Mouse (Mus musculus): Measurements from ENCODE around the gene Arl2.
"Not testable (repeated sequence)": the region's sequence is repeated elsewhere in the genome, so short reads cannot be mapped to it uniquely, and the experiment has no call there.

The Arl2 gene

DNA sequence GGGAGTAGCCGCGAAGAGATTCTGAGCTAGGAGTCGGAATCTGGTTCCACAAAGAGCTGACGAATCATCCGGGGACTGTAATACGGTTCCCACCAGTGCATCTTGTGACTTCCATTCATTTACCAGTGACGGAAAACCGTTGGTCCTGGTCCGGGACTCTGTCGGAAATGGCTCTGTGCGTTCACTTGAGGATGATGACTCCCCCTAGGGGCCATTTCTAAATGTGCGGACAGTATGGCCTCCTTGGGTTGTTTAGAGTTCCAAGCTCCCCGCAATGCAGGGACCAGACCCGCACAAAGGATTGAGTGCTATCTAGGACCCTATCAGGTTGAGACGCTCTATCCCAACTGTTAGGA lies at the start of gene Arl2:
Gene Arl2, minus strand, starts transcription at position 155 of the 356 bp plus-strand sequence.
- peak; percentile 67 for DNase-seq (ENCODE audit: low spot score)

DNA sequence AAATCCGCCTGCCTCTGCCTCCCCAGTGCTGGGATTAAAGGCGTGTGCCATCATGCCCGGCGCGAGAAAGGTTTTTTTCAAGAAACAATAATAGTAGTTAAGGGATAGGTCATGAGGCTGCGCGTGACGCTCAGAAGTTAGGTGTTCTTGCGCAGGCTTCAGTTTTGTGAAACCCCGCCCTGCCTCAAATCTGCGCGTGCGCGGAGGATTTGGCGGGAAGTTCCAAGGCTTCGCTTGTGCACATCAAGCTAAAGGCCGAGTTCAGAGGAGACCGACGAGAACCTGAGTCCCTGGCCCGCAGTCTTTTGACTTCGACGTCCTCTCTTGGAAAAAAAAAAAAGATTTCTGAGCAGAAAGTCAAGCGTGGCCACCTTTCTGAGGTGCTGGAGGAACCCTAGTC lies 42.8 kb upstream of the Arl2 start, which contains the start of gene Majin:
Gene Majin, plus strand, starts transcription at position 258 of the 400 bp plus-strand sequence.
- DNase-seq (ENCODE audit: low spot score), result no peak

DNA sequence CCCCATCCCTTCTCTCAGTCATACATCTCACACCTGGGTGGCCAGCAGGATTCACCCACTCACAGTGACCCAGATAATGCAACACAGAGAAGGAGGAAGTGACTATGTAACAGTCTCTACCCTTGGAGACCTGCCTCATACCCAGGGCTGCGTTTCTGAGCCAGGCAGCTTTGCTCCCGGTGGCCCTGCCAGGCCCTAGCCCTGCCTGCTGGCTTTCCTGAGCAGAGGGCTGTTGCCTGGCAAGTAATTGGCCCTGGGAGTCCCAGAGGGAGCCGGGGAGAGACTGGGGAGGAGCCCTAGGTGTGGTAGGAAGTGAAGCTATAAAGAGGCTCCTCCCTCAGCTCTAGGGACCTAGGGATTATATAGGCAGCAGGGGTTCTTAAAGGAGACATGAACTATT lies 41.2 kb upstream of the Arl2 start:
- no peak for DNase-seq (ENCODE audit: low spot score)

DNA sequence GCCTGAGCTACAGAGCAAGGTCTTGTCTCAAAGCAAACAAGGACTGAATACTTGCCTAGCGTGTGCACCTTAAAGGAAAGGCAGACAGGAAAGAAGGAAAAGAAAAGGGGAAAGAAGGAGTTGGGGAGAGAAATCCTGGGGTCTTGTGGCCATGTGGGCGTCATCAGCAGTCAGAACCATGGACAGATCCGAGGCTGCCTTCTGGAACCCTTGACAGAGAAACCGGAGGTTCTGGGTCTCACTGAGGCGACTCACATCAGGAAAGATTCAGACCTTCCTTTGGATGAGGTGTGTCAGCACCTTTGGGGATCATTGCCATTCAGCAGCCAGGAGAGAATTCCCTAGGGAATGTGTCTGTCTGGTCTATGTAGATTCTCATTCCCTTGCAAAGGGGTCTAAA lies 40.3 kb upstream of the Arl2 start:
- DNase-seq (ENCODE audit: low spot score), result no peak

DNA sequence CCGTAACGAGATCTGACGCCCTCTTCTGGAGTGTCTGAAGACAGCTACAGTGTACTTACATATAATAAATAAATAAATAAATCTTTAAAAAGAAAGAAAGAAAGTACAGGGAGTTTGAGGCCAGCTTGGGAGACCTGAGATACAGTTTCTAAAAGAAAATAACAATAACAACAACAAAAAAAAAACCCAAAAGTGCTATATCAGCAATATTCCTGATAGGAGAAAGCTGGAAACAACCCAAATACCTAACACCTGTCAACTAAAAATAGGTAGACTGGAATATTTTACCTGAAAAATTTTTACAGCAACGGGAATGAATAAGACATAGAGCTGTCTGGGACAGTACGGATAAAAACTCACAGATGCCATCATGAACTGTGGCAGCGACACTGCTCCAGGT lies 37.4 kb upstream of the Arl2 start:
- no peak for DNase-seq (ENCODE audit: low spot score)

DNA sequence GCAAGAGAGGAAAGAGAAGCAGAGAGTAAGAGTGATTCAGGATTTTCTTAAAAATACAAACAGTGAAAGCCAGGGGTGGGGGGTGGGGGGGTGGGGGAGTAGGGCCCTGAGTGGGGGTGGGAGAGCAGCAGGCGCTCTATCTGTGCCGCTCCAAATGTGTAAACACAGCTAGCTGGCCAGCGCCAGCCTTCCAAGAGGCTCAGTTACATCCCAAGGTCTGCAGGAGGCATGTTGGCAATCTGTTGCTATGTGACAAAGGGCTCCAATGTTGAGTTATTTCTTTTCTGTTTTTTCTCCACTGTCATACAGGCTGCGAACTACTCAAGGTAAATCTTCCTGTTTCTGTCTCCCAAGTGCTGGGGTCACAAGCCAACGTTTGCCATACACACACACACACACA lies 33.4 kb upstream of the Arl2 start:
- DNase-seq (ENCODE audit: low spot score), result no peak

DNA sequence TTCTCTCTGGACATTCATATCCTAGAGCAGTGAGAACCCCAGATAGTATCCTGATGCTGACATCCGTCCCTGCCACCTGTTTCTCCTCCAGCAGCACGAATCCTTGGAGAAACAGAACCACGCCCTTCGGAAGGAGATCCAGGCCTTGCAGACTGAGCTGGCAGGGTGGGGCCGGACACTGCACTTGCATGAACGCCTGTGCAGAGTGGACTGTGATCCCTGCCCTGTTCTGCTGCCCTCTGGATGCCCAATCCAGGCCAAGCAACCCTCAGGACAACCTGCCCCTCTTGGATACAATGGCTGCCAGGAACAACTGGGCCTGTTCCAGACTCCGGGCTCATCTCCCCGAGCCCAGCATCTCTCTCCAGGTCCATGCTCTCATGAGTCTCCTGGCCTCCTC lies 29.9 kb upstream of the Arl2 start:
- DNase-seq (ENCODE audit: low spot score), result no peak

DNA sequence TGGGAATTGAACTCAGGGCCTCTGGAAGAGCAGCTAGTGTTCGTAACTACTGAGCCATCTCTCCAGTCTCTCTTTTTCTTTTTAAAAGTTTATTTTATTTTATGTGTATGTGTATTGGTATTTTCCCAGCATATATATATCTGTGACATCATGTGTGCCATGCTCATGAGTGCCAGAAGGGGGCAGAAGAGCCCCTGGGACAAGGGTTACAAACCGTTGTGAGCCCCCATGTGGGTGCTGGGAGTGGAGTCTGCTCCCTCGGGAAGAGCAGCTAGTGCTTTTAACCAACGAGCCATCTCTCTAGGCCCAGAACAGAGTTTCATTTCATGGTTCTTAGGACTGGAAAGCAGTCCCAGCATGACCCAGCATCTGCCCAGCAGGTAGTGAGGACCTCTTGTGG lies 25.4 kb upstream of the Arl2 start:
- no peak for DNase-seq (ENCODE audit: low spot score)

DNA sequence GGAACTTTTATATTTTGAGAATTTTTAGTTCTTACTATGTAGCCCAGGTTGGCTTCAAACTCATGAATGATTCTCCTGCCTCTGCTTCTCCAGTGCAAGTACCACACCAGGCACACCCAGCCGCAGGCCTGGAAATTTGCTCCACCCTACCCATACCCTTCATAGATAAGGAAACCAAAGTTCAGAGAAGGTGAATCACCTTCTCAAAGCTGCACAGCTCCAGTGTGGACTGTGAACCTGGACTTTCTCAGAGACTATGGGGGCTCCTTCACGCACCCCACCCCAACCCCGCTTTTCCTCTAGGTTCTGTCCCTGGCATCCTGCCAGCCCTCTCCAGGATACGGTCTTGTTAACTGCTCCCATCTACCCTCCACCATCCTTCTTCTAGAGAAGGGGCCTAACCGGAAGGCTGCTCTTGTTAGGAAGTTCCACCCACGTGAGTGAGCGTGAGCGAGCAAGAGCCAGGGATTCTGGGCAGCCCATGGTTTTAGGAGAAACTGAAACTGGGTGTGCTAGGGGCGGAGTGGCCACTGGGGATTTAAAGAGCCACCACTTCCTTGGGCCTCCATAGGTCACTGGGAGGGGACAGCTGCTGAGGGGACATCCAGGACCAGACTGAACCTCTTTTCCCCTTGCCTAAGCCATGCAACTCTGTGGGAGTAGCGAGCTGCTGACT lies 22.7 kb upstream of the Arl2 start:
- no peak for DNase-seq (ENCODE audit: low spot score)

DNA sequence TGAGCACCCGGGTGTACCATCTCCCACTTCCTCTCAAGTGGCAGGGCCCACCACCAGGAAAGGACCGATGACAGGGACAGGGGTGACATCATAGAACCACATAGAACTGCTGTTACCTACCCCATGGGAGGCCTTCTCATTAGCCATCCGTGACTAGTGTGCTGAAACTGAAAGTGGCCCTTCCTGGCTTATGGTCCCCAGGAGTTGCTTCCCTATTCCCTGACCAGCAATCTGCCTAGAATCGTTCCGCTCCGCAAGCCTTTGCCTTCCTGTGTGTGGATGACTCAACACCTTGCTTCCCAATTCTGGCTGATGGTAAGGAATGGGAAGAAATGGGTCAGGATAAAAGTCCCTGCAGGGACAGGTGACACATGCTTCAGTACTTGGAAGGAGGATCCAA lies 15.9 kb upstream of the Arl2 start:
- no peak for DNase-seq (ENCODE audit: low spot score)

DNA sequence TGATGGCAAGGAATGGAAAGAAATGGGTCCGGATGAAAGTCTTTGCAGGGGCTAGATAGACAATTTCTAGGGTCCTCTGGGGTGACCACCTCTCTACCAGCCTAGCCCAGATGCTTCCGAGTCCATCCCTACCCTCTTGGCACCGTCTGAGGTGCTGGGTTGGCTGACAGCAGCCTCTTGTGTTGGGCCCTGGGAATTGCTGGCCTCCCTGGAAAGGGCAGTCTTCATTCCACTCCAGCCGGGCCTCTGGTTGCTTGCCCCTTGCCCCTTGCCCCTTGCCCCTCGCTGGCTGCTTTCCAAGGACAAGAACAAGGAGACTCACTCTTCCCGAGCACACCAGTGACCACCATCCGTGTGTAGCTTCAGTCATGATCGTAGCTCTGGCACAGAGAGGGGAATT lies 15.0 kb upstream of the Arl2 start:
- no peak for DNase-seq (ENCODE audit: low spot score)

DNA sequence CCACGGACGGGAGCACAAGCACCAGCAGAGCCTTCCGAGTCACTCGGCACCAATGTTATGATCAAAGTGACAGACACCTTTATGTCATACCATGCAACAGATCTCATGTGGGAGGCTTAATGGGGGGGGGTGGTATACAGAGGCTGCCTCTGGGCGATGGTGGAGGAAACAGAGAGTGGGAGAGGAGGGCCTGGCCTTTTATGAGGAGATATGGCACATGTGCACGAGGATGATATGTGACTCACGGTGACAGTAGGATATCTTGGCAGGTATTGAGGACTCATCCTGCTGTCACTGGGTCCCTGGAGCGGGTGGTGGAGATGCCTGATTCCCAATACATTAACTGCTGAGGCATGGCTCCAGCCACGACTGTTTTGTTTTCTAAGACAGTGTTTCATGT lies 13.8 kb upstream of the Arl2 start:
- DNase-seq (ENCODE audit: low spot score), result no peak

DNA sequence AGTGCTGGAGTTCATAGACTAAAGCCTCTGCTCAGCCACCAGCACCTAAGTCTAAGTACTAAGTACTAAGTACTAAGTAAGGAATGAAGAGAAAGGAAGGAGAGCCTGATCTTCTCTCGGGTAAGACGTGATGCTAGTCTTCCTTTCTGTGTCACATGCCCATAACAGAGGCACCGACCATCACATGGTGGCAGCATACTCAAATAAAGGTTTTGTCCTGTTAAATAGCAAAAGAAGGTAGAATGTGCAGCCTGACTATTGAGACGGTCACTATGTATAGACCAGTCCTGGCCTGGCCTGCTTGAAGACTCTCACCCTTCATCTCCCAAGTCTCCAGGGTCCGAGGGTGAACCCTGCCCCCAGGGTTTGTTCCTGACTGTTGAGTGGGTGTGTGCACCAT lies 3.5 kb upstream of the Arl2 start:
- no peak for DNase-seq (ENCODE audit: low spot score)

DNA sequence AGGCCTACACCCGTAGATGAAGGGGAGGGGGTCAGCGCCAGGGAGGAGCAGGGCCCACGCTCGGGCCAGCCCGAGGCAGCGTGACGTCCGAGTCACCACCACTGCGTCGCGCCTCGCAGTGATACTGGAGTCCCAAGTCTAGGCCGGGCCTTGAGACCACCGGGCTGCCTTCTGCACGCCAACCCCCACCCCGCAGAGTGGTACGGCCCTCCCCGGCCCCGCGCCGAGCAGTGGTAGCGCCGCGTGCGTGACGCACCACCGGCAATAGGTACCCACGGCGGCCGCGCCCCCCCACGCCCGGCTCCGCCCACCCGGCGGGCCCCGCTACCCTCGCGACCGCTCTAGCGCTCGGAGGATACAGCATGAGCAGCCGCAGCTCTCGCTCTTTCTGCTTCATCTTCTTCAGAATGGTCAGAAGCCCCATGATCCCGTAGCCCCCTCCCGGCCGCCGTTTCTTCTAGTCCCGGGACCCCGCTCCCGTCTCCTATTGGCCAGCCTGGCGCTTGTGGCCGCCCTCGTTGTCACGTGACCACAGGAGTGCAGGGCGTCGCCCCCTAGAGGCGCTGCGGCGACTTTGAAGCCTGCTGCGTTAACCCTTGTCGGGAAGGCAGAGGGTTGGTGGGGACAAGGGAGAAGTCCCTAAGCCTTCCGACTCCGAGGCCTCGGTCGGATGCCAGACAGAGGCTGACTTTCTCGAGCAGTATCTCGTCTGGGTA lies 512 bp downstream of the Arl2 start, which contains the start of gene Batf2:
Gene Batf2, plus strand, starts transcription at position 306 of the 716 bp plus-strand sequence.
- peak; percentile 81 for DNase-seq (ENCODE audit: low spot score)

DNA sequence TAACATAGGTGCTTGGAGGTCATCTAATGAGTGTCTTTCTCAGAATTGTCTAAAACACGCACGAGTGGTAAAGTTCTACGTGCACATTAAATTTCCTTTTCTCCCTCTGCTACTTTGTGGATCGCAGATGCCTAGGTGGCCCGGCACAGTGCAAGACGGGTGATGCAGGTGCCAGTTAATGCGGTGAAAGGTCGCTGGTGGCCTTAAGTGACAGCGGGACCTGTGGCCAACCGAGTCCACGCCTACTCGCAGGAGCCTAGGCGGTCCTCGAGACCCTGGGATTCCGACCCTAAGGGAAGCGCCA lies 1.0 kb downstream of the Arl2 start:
- DNase-seq (ENCODE audit: low spot score), result no peak

DNA sequence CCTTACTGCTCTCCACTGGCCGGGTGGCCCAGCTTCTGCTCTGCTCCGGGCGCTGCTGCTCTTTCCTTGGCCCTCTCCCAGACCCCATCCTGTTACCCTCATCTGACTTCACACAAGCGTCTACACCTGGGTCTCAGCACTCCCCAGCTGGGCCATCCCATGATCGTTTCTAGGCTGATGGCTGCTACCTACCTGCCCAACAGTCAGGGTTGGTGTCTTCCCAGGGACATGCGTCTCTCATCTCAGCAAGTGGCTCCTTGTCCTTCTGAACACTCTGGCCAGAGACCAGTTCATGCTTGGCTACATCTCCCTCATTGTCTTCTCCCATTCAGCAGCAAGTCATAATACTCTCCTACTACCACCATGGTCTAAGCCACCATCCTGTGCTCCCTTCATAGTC lies 1.6 kb downstream of the Arl2 start:
- no peak for DNase-seq (ENCODE audit: low spot score)

DNA sequence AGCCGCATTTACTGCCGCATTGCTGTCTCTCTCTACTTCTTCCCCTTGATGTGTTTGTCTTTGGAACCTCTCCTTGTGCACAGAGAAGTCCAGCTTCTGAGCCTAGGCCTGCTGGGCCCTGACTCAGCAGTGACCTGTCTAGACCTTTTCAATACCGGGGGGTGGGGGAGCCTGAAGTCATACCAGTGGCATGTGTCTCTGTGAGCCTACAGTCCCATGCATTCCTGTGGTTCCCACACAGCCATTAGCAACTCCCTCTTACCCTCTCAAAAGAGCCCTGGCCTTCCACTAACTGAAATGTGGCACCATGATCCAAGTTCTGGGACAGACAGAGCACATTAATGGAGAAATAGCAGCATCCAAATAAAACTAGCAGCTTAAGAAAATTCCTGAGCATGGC lies 5.0 kb downstream of the Arl2 start:
- DNase-seq (ENCODE audit: low spot score), result no peak

DNA sequence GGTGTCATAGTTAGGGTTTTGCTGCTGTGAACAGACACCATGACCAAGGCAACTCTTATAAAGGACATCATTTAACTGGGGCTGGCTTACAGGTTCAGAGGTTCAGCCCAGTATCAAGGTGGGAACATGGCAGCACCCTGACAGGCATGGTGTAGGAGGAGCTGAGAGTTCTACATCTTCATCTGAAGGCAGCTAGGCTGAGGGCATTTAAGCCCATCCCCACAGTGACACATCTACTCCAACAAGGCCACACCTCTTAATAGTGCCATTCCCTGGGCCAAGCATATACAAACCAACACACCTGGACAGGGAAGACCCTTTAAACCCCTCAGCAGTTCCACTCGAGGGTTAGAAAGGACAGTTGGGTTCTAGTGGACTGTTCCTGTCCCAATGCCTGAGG lies 8.2 kb downstream of the Arl2 start:
- not testable (repeated sequence) for DNase-seq (ENCODE audit: low spot score)

DNA sequence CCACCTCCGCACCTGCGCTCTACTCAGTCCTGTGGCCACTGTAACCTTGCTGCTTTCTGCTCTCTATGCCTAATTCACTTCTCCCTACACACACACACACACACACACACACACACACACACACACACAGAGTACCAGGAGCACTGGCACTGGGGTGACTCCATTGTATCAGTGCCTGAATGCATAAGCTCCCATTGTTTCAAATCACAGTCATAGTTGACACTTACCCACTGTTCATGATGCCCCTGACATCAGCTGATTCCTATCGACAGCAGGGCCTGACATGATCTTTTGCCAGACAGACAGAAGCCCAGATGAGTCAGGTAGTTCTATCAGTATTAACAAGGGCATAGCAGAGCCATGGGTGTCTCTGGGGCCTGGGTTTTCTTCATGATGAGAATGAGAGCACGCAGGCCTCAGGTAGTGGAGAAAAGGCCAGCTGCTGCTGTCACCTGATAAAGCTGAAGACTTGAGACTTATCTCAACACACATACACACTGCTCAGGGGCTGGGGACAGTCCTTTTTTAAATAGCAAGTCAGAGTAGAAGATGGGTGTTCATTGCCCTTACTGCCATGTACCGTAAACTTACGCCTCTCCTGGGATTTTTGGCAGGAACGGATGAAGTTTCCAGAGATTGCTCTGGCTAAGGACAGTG lies 9.0 kb downstream of the Arl2 start:
- DNase-seq (ENCODE audit: low spot score), result no peak

DNA sequence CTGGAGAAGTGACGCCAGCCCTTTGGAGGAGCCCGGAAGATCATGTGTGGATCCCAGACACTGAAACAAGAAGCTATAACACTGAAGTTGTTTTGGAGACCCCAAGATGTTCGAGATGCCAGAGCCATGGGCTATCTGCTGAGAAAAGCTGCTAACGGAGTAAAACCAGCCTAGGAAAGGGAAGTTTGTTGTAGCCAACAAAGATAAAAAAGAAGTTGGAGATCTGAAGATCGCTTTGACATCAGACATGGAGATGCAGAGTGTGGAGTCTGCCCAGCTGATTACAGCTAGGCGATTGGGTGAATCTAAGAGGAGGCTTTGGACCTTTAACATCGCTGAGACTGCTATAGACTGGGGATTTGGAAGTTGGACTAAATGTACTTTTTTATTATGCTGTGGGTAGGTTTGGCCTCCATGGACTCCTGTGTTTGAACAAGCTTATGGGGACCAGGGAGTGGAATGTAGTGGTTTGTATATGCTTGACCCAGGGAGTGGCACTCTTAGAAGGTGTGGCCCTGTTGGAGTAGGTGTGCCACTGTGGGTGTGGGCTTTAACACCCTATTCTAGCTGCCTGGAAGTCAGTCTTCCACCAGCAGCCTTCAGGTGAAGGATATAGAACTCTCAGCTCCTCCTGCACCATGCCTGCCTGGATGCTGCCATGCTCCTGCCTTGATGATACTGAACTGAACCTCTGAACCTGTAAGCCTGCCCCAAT lies 10.8 kb downstream of the Arl2 start:
- DNase-seq (ENCODE audit: low spot score), result not testable (repeated sequence)

DNA sequence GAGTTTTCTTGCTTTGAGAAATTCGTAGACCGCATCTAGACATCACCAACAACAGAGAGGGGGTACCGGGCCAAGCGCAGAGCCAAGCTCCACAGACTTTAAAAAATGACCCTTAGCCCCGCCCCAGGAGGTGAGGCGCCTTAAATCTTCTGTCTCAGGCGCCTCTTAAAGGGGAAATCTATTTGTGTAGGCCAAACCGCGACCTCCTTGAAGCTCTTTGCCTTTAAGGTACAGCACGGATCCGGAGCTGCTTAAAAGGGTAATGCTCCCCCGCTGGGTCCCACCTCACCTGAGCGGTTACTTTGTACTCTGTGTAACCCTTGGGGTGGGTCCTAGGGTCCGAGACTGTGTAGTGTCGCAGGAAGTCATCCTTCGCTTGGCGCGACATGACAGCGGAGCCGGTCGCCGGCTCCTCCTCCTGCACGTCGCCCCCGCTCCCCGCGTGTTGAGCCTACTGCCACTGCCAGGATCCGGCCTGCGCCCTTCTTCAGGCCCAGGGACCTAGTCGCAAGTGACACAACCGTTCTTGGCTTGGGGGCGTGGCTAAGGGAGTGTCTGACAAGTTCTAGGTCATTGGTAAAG lies 13.5 kb downstream of the Arl2 start, which contains the start of gene Snx15:
Gene Snx15, minus strand, starts transcription at position 545 of the 582 bp plus-strand sequence.
- peak; percentile 79 for DNase-seq (ENCODE audit: low spot score)

DNA sequence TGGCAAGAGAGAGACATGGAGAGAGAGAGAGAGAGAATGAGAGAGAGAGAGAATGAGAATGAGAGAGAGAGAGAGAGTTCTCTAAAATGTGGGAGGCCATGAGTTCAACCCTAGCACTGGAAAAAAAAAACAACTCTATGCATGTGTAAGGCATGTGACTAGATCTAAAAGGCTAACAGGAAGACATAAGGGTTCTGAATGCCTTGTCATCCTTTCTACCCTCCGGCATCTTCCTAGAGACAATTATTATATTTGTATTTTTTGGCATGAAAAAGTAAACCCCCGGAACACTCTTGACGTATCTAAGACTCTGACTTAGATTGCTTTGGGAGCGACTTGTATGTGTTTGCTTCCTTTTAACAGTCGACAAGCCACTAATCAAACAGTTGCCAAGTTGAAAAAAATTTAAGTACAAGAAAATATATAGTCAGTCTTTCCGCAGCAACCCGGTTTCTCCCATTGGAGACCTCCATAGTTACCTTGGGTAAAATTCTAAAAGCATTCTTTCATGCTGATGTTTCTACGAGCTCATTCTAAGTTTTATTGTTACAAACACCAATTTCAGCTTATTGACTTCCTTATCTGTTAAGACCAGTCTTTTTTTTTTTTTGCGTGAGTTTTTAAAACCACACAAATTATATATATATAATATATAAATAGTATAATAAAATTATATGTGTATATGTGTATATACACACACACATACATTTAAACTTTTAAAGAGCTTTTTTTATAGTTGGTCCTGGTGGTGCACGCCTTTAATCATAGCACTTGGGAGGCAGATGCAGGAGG lies 14.4 kb downstream of the Arl2 start:
- no peak for DNase-seq (ENCODE audit: low spot score)

Data from ovary, postnatal 14 days (tissue).